Mouse (Mus musculus): ENCODE results near the gene Tmprss3.

GRCm38 (mm10) chr17:31131269-31131821 is 67.4 kb downstream of the Tmprss3 start:
- TF ChIP-seq CTCF (IDR thresholded peaks at IDR 0.05; ENCODE audit: borderline replicate concordance, control insufficient read depth, extremely low read depth, insufficient read depth, low read length, poor library complexity), result no peak
- no peak for TF ChIP-seq POLR2A (IDR thresholded peaks at IDR 0.05; ENCODE audit: control insufficient read depth, extremely low read depth, insufficient read depth, low read length, poor library complexity)
